11 mouse cellular contexts compared by ENCODE assay signal in genomic region chr7:44587676-44588075, GRCm38 (mm10). TPM values are rescaled to one million over a fixed set of nuclear protein-coding genes. Genes with fewer than 3 reads are reported as not detected.
A peak's percentile ranks its signal among the peaks of the same experiment; 100 is the strongest.
DNase-seq lines count a peak whose midpoint lies in the region; ATAC-seq lines count a peak whose summit lies in the region.
"Had no signal": no experiment of that assay in that cellular context is flagged by ENCODE, and none has a peak within 500 bp of the region (broad histone marks: within the 10 kb centered on the region; RNA-seq: fewer than 3 reads in every experiment).

No protein-coding gene starts in this region.

- 48% methylated on average over 6 of the region's 6 CpGs for WGBS in neural tube, embryonic 11.5 days
- 35% methylated on average over 6 of the region's 6 CpGs for WGBS in hindbrain, embryonic 16.5 days
- 48% methylated on average over 6 of the region's 6 CpGs for WGBS in neural tube, embryonic 15.5 days

- peak; percentile 60 for DNase-seq in cerebellum, adult 9-11 months
- DNase-seq in cerebellum, postnatal 14 days: no peak
- DNase-seq in neural tube, embryonic 11.5 days (ENCODE audit: low spot score): no peak
- DNase-seq in neural tube, embryonic 10.5 days (ENCODE audit: extremely low spot score, low spot score): no peak
- DNase-seq in gastrocnemius, adult 8-10 months (ENCODE audit: low spot score in 2 of 2): no peak
- DNase-seq: kidney, postnatal 4 days; liver had no signal

- peak overlapping the region; percentile 70 for H3K4me2 ChIP-seq in neural tube, embryonic 11.5 days (ENCODE audit: low read depth)
- peak overlapping the region; percentile 91 for H3K4me2 ChIP-seq in hindbrain, embryonic 16.5 days (ENCODE audit: low read length)
- peak overlapping the region; percentile 90 for H3K4me2 ChIP-seq in neural tube, embryonic 15.5 days

- no peaks in the 10 kb centered on the region for H3K9me3 ChIP-seq in neural tube, embryonic 11.5 days (ENCODE audit: control insufficient read depth, low read length)
- H3K9me3 ChIP-seq in hindbrain, embryonic 16.5 days (ENCODE audit: control insufficient read depth, low read length): no peaks in the 10 kb centered on the region
- H3K9me3 ChIP-seq in neural tube, embryonic 15.5 days (replicated peaks): no peaks in the 10 kb centered on the region

- ATAC-seq in neural tube, embryonic 11.5 days (ENCODE audit: insufficient read depth, low FRiP score, low TSS enrichment): no peak
- no peak for ATAC-seq in hindbrain, embryonic 16.5 days
- ATAC-seq in neural tube, embryonic 15.5 days (ENCODE audit: low FRiP score): no peak
- ATAC-seq in erythroid progenitor cell, adult 5-6 weeks (replicated peaks; ENCODE audit: low FRiP score, poor library complexity, severe bottlenecking): no peak
- ATAC-seq: Patski had no signal

- H3K4me3 ChIP-seq in neural tube, embryonic 11.5 days (ENCODE audit: low read depth, low read length): no peak overlapping the region
- H3K4me3 ChIP-seq in hindbrain, embryonic 16.5 days (ENCODE audit: low read length): peak overlapping the region; percentile 72
- peak overlapping the region; percentile 73 for H3K4me3 ChIP-seq in neural tube, embryonic 15.5 days (replicated peaks)

- H3K27ac ChIP-seq in neural tube, embryonic 11.5 days (ENCODE audit: low read depth, low read length): no peak overlapping the region
- no peak overlapping the region for H3K27ac ChIP-seq in hindbrain, embryonic 16.5 days (ENCODE audit: low read depth, low read length)
- H3K27ac ChIP-seq in neural tube, embryonic 15.5 days (replicated peaks): no peak overlapping the region

- peaks cover 39% of the 10 kb centered on the region for H3K27me3 ChIP-seq in neural tube, embryonic 11.5 days (ENCODE audit: control insufficient read depth, insufficient read depth, low read length)
- no peaks in the 10 kb centered on the region for H3K27me3 ChIP-seq in hindbrain, embryonic 16.5 days (replicated peaks; ENCODE audit: control insufficient read depth, insufficient read depth, low read length)
- peaks cover 10% of the 10 kb centered on the region for H3K27me3 ChIP-seq in neural tube, embryonic 15.5 days (replicated peaks)

- peaks cover 18% of the 10 kb centered on the region for H3K4me1 ChIP-seq in neural tube, embryonic 11.5 days (ENCODE audit: control insufficient read depth, insufficient read depth, low read length)
- H3K4me1 ChIP-seq in hindbrain, embryonic 16.5 days (ENCODE audit: control insufficient read depth, insufficient read depth, low read depth, low read length): peaks cover 34% of the 10 kb centered on the region
- H3K4me1 ChIP-seq in neural tube, embryonic 15.5 days: peaks cover 57% of the 10 kb centered on the region

- no peaks in the 10 kb centered on the region for H3K36me3 ChIP-seq in neural tube, embryonic 11.5 days (ENCODE audit: control insufficient read depth, insufficient read depth, low read length)
- no peaks in the 10 kb centered on the region for H3K36me3 ChIP-seq in hindbrain, embryonic 16.5 days (ENCODE audit: control insufficient read depth, insufficient read depth, low read length)
- H3K36me3 ChIP-seq in neural tube, embryonic 15.5 days: no peaks in the 10 kb centered on the region

- H3K9ac ChIP-seq in neural tube, embryonic 11.5 days (ENCODE audit: low read length): no peak overlapping the region
- H3K9ac ChIP-seq in hindbrain, embryonic 16.5 days (ENCODE audit: low read depth, low read length): peak overlapping the region; percentile 47
- peak overlapping the region; percentile 53 for H3K9ac ChIP-seq in neural tube, embryonic 15.5 days (replicated peaks)

RNA-seq across cellular contexts. Expression of gene Kcnc3, which starts 2.8 kb away (rescaled TPM):
- polyA plus RNA-seq in neural tube, embryonic 11.5 days (2014; fragmentation: Nextera tagmentation; extraction: Ambion mirVana): 0.92 and 1.7 TPM in 2 replicates
- polyA plus RNA-seq in hindbrain, embryonic 16.5 days (2015; fragmentation: Nextera tagmentation; extraction: Ambion mirVana): 6.4 and 8.5 TPM in 2 replicates
- 7.2 and 8.0 TPM in 2 replicates for polyA plus RNA-seq in neural tube, embryonic 15.5 days (2015; fragmentation: Nextera tagmentation; extraction: Ambion mirVana)
- 1 to 10 TPM; 3.6 to 5.1 (median 4.5) TPM for total RNA-seq in gastrocnemius, adult 8-10 months (2022)
- total RNA-seq in erythroid progenitor cell, adult 5-6 weeks (2015; ENCODE audit: low replicate concordance): not detected in 2 replicates
- not detected in 2 replicates for total RNA-seq in erythroid progenitor cell, adult 5-6 weeks (2017; ENCODE audit: low replicate concordance)

RNA-seq across cellular contexts. Expression of gene Napsa, which starts 15.5 kb away (rescaled TPM):
- 0.42 and 0.49 TPM in 2 replicates for polyA plus RNA-seq in neural tube, embryonic 11.5 days (2014; fragmentation: Nextera tagmentation; extraction: Ambion mirVana)
- 1.1 and 1.6 TPM in 2 replicates for polyA plus RNA-seq in hindbrain, embryonic 16.5 days (2015; fragmentation: Nextera tagmentation; extraction: Ambion mirVana)
- 1.1 and 4.9 TPM in 2 replicates for polyA plus RNA-seq in neural tube, embryonic 15.5 days (2015; fragmentation: Nextera tagmentation; extraction: Ambion mirVana)
- total RNA-seq in gastrocnemius, adult 8-10 months (2022): under 1 TPM in 3 of 4 experiments, not detected in 1; 0.22 to 0.46 (median 0.40) TPM
- total RNA-seq in erythroid progenitor cell, adult 5-6 weeks (2015; ENCODE audit: low replicate concordance): 55.5 and 84.3 TPM in 2 replicates
- total RNA-seq in erythroid progenitor cell, adult 5-6 weeks (2017; ENCODE audit: low replicate concordance): 12.2 and 12.7 TPM in 2 replicates

RNA-seq across cellular contexts. Expression of gene Nr1h2, which starts 33.9 kb away (rescaled TPM):
- 68.1 and 71.9 TPM in 2 replicates for polyA plus RNA-seq in neural tube, embryonic 11.5 days (2014; fragmentation: Nextera tagmentation; extraction: Ambion mirVana)
- polyA plus RNA-seq in hindbrain, embryonic 16.5 days (2015; fragmentation: Nextera tagmentation; extraction: Ambion mirVana): 62.0 and 66.1 TPM in 2 replicates
- polyA plus RNA-seq in neural tube, embryonic 15.5 days (2015; fragmentation: Nextera tagmentation; extraction: Ambion mirVana): 54.0 and 62.0 TPM in 2 replicates
- total RNA-seq in gastrocnemius, adult 8-10 months (2022): 10 to 100 TPM; 38.0 to 45.8 (median 40.1) TPM
- 57.3 and 105 TPM in 2 replicates for total RNA-seq in erythroid progenitor cell, adult 5-6 weeks (2015; ENCODE audit: low replicate concordance)
- 59.3 and 81.4 TPM in 2 replicates for total RNA-seq in erythroid progenitor cell, adult 5-6 weeks (2017; ENCODE audit: low replicate concordance)

RNA-seq across cellular contexts. Expression of gene Pold1, which starts 39.0 kb away (rescaled TPM):
- polyA plus RNA-seq in neural tube, embryonic 11.5 days (2014; fragmentation: Nextera tagmentation; extraction: Ambion mirVana): 62.3 and 64.8 TPM in 2 replicates
- 20.5 and 26.3 TPM in 2 replicates for polyA plus RNA-seq in hindbrain, embryonic 16.5 days (2015; fragmentation: Nextera tagmentation; extraction: Ambion mirVana)
- 18.8 and 38.9 TPM in 2 replicates for polyA plus RNA-seq in neural tube, embryonic 15.5 days (2015; fragmentation: Nextera tagmentation; extraction: Ambion mirVana)
- total RNA-seq in gastrocnemius, adult 8-10 months (2022): 1 to 10 TPM; 4.6 to 5.9 (median 5.4) TPM
- total RNA-seq in erythroid progenitor cell, adult 5-6 weeks (2015; ENCODE audit: low replicate concordance): 62.9 and 75.7 TPM in 2 replicates
- 39.6 and 53.8 TPM in 2 replicates for total RNA-seq in erythroid progenitor cell, adult 5-6 weeks (2017; ENCODE audit: low replicate concordance)

RNA-seq across cellular contexts. Expression of gene Spib, which starts 55.8 kb away (rescaled TPM):
- not detected in 2 replicates for polyA plus RNA-seq in neural tube, embryonic 11.5 days (2014; fragmentation: Nextera tagmentation; extraction: Ambion mirVana)
- polyA plus RNA-seq in hindbrain, embryonic 16.5 days (2015; fragmentation: Nextera tagmentation; extraction: Ambion mirVana): not detected in 2 replicates
- 7.5 TPM in 1 of 2 replicates, not detected in the other for polyA plus RNA-seq in neural tube, embryonic 15.5 days (2015; fragmentation: Nextera tagmentation; extraction: Ambion mirVana)
- not detected for total RNA-seq in gastrocnemius, adult 8-10 months (2022)
- total RNA-seq in erythroid progenitor cell, adult 5-6 weeks (2015; ENCODE audit: low replicate concordance): 24.3 and 27.0 TPM in 2 replicates
- 15.3 and 17.3 TPM in 2 replicates for total RNA-seq in erythroid progenitor cell, adult 5-6 weeks (2017; ENCODE audit: low replicate concordance)
